ENCODE assay signal across 13 mouse cellular contexts in the genomic region with DNA sequence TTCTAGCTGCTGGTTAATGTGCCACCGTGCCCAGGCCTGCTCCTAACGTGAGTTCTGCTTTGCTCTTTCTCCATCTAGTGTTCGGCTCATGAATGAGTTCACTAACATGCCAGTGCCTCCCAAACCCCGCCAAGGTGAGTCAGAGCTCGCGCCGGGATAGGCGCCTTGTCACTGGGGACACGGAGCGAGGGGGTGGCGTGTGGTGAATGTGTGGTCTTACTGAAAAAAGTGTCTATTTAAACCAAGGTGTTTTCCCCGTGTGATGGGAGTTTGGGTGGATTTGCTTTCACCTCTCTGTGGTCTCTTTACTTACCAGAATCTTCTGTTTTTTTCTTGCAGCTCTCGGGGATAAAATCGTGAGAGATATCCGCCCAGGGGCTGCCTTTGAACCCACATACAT. TPM values are rescaled to one million over a fixed set of nuclear protein-coding genes. Genes with fewer than 3 reads are reported as not detected.
DNase-seq lines count a peak whose midpoint lies in the region; ATAC-seq lines count a peak whose summit lies in the region.
"Had no signal": no experiment of that assay in that cellular context is flagged by ENCODE, and none has a peak within 500 bp of the region (broad histone marks: within the 10 kb centered on the region; RNA-seq: fewer than 3 reads in every experiment).

No protein-coding gene starts in this region.

- no peak for DNase-seq in frontal cortex, postnatal 14 days (ENCODE audit: low spot score in 2 of 2)
- DNase-seq in right cerebral cortex, adult 18-20 months: peak; percentile 75
- no peak for DNase-seq in right cerebral cortex, postnatal 10 days (ENCODE audit: low spot score in 2 of 2)
- peak; percentile 55 for DNase-seq in adrenal gland, postnatal 10 days
- peak; percentile 24 for DNase-seq in naive thymus-derived CD4-positive, alpha-beta T cell, adult 2 months (ENCODE audit: low read depth)
- no peak for DNase-seq in Muller cell, postnatal 12 days (ENCODE audit: inconsistent ontology term)
- no peak for DNase-seq in kidney, adult 11 months
- DNase-seq: B cell, adult 2 months; heart, adult 11 months; kidney, adult 8-10 months; lung, postnatal 10 days had no signal

- ATAC-seq in frontal cortex, adult (ENCODE audit: low TSS enrichment): peak; percentile 14; the same call in 1 of the 2 replicates
- ATAC-seq: liver, embryonic 12.5 days had no signal

RNA-seq across cellular contexts. Expression of a gene that starts 37.7 kb away (rescaled TPM):
- total RNA-seq in adrenal gland, postnatal 10 days (2021): 1 to 10 TPM; 1.9 to 2.0 TPM

RNA-seq across cellular contexts. Expression of a gene that starts 38.2 kb away (rescaled TPM):
- 100 to 1,000 TPM in 1 of 2 experiments, 10 to 100 TPM in 1; 92.2 to 106 TPM for total RNA-seq in adrenal gland, postnatal 10 days (2021)

RNA-seq across cellular contexts. Expression of a gene that starts 43.9 kb away (rescaled TPM):
- 1 to 10 TPM; 5.9 to 7.7 TPM for total RNA-seq in adrenal gland, postnatal 10 days (2021)

Comparison
In these comparisons a context has a peak if more than half of its experiments do, and no peak if none do; other contexts are left out.
1. DNase-seq: peak in right cerebral cortex, adult 18-20 months (single experiment), adrenal gland, postnatal 10 days (single experiment) and naive thymus-derived CD4-positive, alpha-beta T cell, adult 2 months (single experiment); none in frontal cortex, postnatal 14 days (0 of 2), right cerebral cortex, postnatal 10 days (0 of 2), Muller cell, postnatal 12 days (single experiment) and kidney, adult 11 months (single experiment).